ENCODE assay signal across 17 mouse cellular contexts in the genomic region with DNA sequence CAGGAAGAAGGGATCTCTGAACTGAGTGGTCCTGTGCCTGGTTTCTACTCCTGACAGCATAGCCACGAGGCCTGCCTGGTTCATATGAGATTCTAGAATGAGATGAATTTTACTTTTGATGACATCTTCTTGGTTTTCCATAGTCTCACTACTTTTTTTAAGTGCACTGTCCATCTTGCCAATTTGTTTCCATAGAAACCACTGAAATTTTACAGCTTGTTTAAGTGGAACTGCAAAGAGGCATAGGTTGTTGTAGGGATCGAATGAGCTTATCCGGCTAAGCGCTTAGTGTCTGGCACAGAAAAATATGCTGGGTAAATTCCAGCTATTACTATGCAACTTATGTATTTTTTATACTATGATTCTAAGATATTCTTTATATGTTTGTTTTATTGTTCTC.
"Had no signal": no experiment of that assay in that cellular context is flagged by ENCODE, and none has a peak within 500 bp of the region (broad histone marks: within the 10 kb centered on the region; RNA-seq: fewer than 3 reads in every experiment).

No protein-coding gene starts in this region.

- ATAC-seq: lung, postnatal 0 days; midbrain, embryonic 13.5 days; midbrain, embryonic 15.5 days had no signal

- H3K9ac ChIP-seq: lung, embryonic 15.5 days; midbrain, embryonic 13.5 days; midbrain, embryonic 15.5 days; neural tube, embryonic 12.5 days; stomach, embryonic 15.5 days had no signal

- H3K27ac ChIP-seq: lung, embryonic 15.5 days; macrophage; midbrain, embryonic 13.5 days; midbrain, embryonic 15.5 days; neural tube, embryonic 12.5 days; stomach, embryonic 15.5 days; stomach, postnatal 0 days had no signal

- H3K4me2 ChIP-seq: lung, embryonic 15.5 days; midbrain, embryonic 11.5 days; midbrain, embryonic 13.5 days; midbrain, embryonic 15.5 days; neural tube, embryonic 12.5 days; stomach, embryonic 15.5 days had no signal

- H3K4me3 ChIP-seq: lung, embryonic 15.5 days; megakaryocyte, embryonic 14.5 days; midbrain, embryonic 13.5 days; midbrain, embryonic 15.5 days; neural tube, embryonic 12.5 days; stomach, embryonic 15.5 days had no signal

- DNase-seq: lung, adult 2 months; lung, postnatal 14 days; lung, postnatal 36 days; right cerebral cortex, postnatal 14 days; thymus, adult 18-20 months; thymus, postnatal 14 days; thymus, postnatal 36 days had no signal

- H3K36me3 ChIP-seq: lung, embryonic 15.5 days; midbrain, embryonic 13.5 days; midbrain, embryonic 15.5 days; neural tube, embryonic 12.5 days; stomach, embryonic 15.5 days had no signal

- H3K27me3 ChIP-seq: lung, embryonic 15.5 days; megakaryocyte, embryonic 14.5 days; midbrain, embryonic 13.5 days; midbrain, embryonic 15.5 days; neural tube, embryonic 12.5 days; stomach, embryonic 15.5 days had no signal

- H3K4me1 ChIP-seq: lung, embryonic 15.5 days; megakaryocyte, embryonic 14.5 days; neural tube, embryonic 12.5 days; stomach, embryonic 15.5 days had no signal

- H3K9me3 ChIP-seq: lung, embryonic 15.5 days; megakaryocyte, embryonic 14.5 days; midbrain, embryonic 13.5 days; midbrain, embryonic 15.5 days; neural tube, embryonic 12.5 days; stomach, embryonic 15.5 days had no signal
